ENCODE assay signal across 26 mouse cellular contexts in genomic region chr7:122740663-122741062, GRCm38 (mm10).
DNase-seq lines count a peak whose midpoint lies in the region; ATAC-seq and TF ChIP-seq lines count a peak whose summit lies in the region.
"Had no signal": no experiment of that assay in that cellular context is flagged by ENCODE, and none has a peak within 500 bp of the region (broad histone marks: within the 10 kb centered on the region; RNA-seq: fewer than 3 reads in every experiment).

No protein-coding gene starts in this region.

- H3K27ac ChIP-seq in forebrain, postnatal 0 days (ENCODE audit: low read depth, low read length) = no peak overlapping the region
- H3K27ac ChIP-seq in forebrain, embryonic 11.5 days (ENCODE audit: low read depth, low read length) = no peak overlapping the region
- H3K27ac ChIP-seq in midbrain, embryonic 11.5 days (ENCODE audit: low read depth, low read length) = no peak overlapping the region
- H3K27ac ChIP-seq in midbrain, embryonic 16.5 days (ENCODE audit: low read length) = no peak overlapping the region
- H3K27ac ChIP-seq in embryonic facial prominence, embryonic 10.5 days (replicated peaks) = no peak overlapping the region
- H3K27ac ChIP-seq: embryonic facial prominence, embryonic 12.5 days; embryonic facial prominence, embryonic 15.5 days; heart, adult 2 months; heart, embryonic 10.5 days; heart, embryonic 13.5 days; hindbrain, embryonic 14.5 days; hindbrain, postnatal 0 days had no signal

- peak; percentile 47 for DNase-seq in forebrain, postnatal 0 days
- no peak for DNase-seq in forebrain, embryonic 11.5 days (ENCODE audit: low spot score)
- no peak for DNase-seq in midbrain, embryonic 11.5 days (ENCODE audit: low spot score, missing footprints)
- peak; percentile 52 for DNase-seq in telencephalon, adult 2 months (ENCODE audit: low read depth, low spot score)
- no peak for DNase-seq in embryonic facial prominence, embryonic 10.5 days (ENCODE audit: low spot score)
- DNase-seq: adrenal gland, adult 2 months; adrenal gland, postnatal 14 days; cerebellum, adult 11-12 months; cerebellum, adult 8-10 months; cerebellum, postnatal 10 days; gastrocnemius, postnatal 10 days; gastrocnemius, postnatal 36 days; heart, adult 2 months; heart, postnatal 14 days; heart, postnatal 4 days had no signal

- no peaks in the 10 kb centered on the region for H3K36me3 ChIP-seq in forebrain, postnatal 0 days (ENCODE audit: insufficient read depth)
- H3K36me3 ChIP-seq in forebrain, embryonic 11.5 days (ENCODE audit: control insufficient read depth, insufficient read depth, low read length) = no peaks in the 10 kb centered on the region
- H3K36me3 ChIP-seq in midbrain, embryonic 11.5 days (ENCODE audit: control insufficient read depth, insufficient read depth, low read length) = no peaks in the 10 kb centered on the region
- no peaks in the 10 kb centered on the region for H3K36me3 ChIP-seq in midbrain, embryonic 16.5 days (ENCODE audit: control insufficient read depth, insufficient read depth, low read length)
- no peaks in the 10 kb centered on the region for H3K36me3 ChIP-seq in embryonic facial prominence, embryonic 10.5 days (replicated peaks)
- H3K36me3 ChIP-seq: embryonic facial prominence, embryonic 12.5 days; embryonic facial prominence, embryonic 15.5 days; heart, embryonic 10.5 days; heart, embryonic 13.5 days had no signal

- H3K9me3 ChIP-seq in forebrain, postnatal 0 days (ENCODE audit: low read length) = no peaks in the 10 kb centered on the region
- no peaks in the 10 kb centered on the region for H3K9me3 ChIP-seq in forebrain, embryonic 11.5 days (ENCODE audit: control insufficient read depth, low read length)
- H3K9me3 ChIP-seq in midbrain, embryonic 11.5 days (ENCODE audit: control insufficient read depth, low read length) = no peaks in the 10 kb centered on the region
- no peaks in the 10 kb centered on the region for H3K9me3 ChIP-seq in midbrain, embryonic 16.5 days (replicated peaks; ENCODE audit: control insufficient read depth, low read length, poor library complexity, severe bottlenecking)
- H3K9me3 ChIP-seq in embryonic facial prominence, embryonic 10.5 days = no peaks in the 10 kb centered on the region
- H3K9me3 ChIP-seq: embryonic facial prominence, embryonic 12.5 days; embryonic facial prominence, embryonic 15.5 days; heart, embryonic 10.5 days; heart, embryonic 13.5 days had no signal

- H3K9ac ChIP-seq in forebrain, postnatal 0 days = no peak overlapping the region
- no peak overlapping the region for H3K9ac ChIP-seq in forebrain, embryonic 11.5 days (ENCODE audit: low read length)
- H3K9ac ChIP-seq in midbrain, embryonic 11.5 days (ENCODE audit: low read length) = no peak overlapping the region
- no peak overlapping the region for H3K9ac ChIP-seq in midbrain, embryonic 16.5 days (ENCODE audit: low read depth, low read length)
- H3K9ac ChIP-seq: embryonic facial prominence, embryonic 12.5 days; embryonic facial prominence, embryonic 15.5 days; heart, embryonic 13.5 days; hindbrain, embryonic 14.5 days had no signal

- no peak overlapping the region for H3K4me3 ChIP-seq in forebrain, postnatal 0 days (ENCODE audit: low read depth, low read length)
- H3K4me3 ChIP-seq in forebrain, embryonic 11.5 days (ENCODE audit: low read depth, low read length) = no peak overlapping the region
- H3K4me3 ChIP-seq in midbrain, embryonic 11.5 days (ENCODE audit: low read depth, low read length) = no peak overlapping the region
- H3K4me3 ChIP-seq in midbrain, embryonic 16.5 days (ENCODE audit: low read depth, low read length) = no peak overlapping the region
- no peak overlapping the region for H3K4me3 ChIP-seq in embryonic facial prominence, embryonic 10.5 days
- H3K4me3 ChIP-seq: embryonic facial prominence, embryonic 12.5 days; embryonic facial prominence, embryonic 15.5 days; heart, adult 2 months; heart, embryonic 10.5 days; heart, embryonic 13.5 days had no signal

- ATAC-seq in forebrain, postnatal 0 days = peak; percentile 88
- no peak for ATAC-seq in forebrain, embryonic 11.5 days (replicated peaks; ENCODE audit: low FRiP score)
- ATAC-seq in midbrain, embryonic 11.5 days (ENCODE audit: low FRiP score) = peak; percentile 55; the same call in 1 of the 2 replicates
- no peak for ATAC-seq in midbrain, embryonic 16.5 days
- ATAC-seq: CD4-positive, CD25-positive, alpha-beta regulatory T cell, adult 4 months; forebrain, embryonic 14.5 days; hindbrain, postnatal 0 days; inflammation-experienced regulatory T-cells, adult 6 months; intestine, embryonic 16.5 days had no signal

- H3K27me3 ChIP-seq in forebrain, postnatal 0 days (ENCODE audit: insufficient read depth, low read length) = no peaks in the 10 kb centered on the region
- H3K27me3 ChIP-seq in forebrain, embryonic 11.5 days (ENCODE audit: control insufficient read depth, insufficient read depth, low read length) = no peaks in the 10 kb centered on the region
- H3K27me3 ChIP-seq in midbrain, embryonic 11.5 days (ENCODE audit: control insufficient read depth, insufficient read depth, low read length) = no peaks in the 10 kb centered on the region
- H3K27me3 ChIP-seq in midbrain, embryonic 16.5 days (ENCODE audit: control insufficient read depth, insufficient read depth, low read depth, low read length) = no peaks in the 10 kb centered on the region
- no peaks in the 10 kb centered on the region for H3K27me3 ChIP-seq in embryonic facial prominence, embryonic 10.5 days (replicated peaks; ENCODE audit: low read depth, poor library complexity, severe bottlenecking)
- H3K27me3 ChIP-seq: embryonic facial prominence, embryonic 12.5 days; embryonic facial prominence, embryonic 15.5 days; heart, embryonic 13.5 days had no signal

- H3K4me1 ChIP-seq in forebrain, postnatal 0 days (ENCODE audit: insufficient read depth) = no peaks in the 10 kb centered on the region
- H3K4me1 ChIP-seq in forebrain, embryonic 11.5 days (replicated peaks; ENCODE audit: control insufficient read depth, insufficient read depth, low read length) = no peaks in the 10 kb centered on the region
- H3K4me1 ChIP-seq in midbrain, embryonic 11.5 days (ENCODE audit: control insufficient read depth, insufficient read depth, low read length) = no peaks in the 10 kb centered on the region
- peaks cover 8% of the 10 kb centered on the region; the same call in 1 of the 2 replicates for H3K4me1 ChIP-seq in midbrain, embryonic 16.5 days (ENCODE audit: control insufficient read depth, insufficient read depth, low read length)
- H3K4me1 ChIP-seq in embryonic facial prominence, embryonic 10.5 days = no peaks in the 10 kb centered on the region
- H3K4me1 ChIP-seq: embryonic facial prominence, embryonic 12.5 days; embryonic facial prominence, embryonic 15.5 days; heart, embryonic 10.5 days; heart, embryonic 13.5 days had no signal

- H3K4me2 ChIP-seq in forebrain, postnatal 0 days (ENCODE audit: low read depth) = no peak overlapping the region
- H3K4me2 ChIP-seq in forebrain, embryonic 11.5 days (ENCODE audit: low read depth, low read length, severe bottlenecking) = no peak overlapping the region
- no peak overlapping the region for H3K4me2 ChIP-seq in midbrain, embryonic 11.5 days
- no peak overlapping the region for H3K4me2 ChIP-seq in midbrain, embryonic 16.5 days (ENCODE audit: low read length)
- H3K4me2 ChIP-seq: embryonic facial prominence, embryonic 12.5 days; embryonic facial prominence, embryonic 15.5 days; heart, embryonic 13.5 days; hindbrain, embryonic 14.5 days had no signal

- TF ChIP-seq CTCF in forebrain, postnatal 0 days (IDR thresholded peaks at IDR 0.05; ENCODE audit: low read depth) = no peak

- 58% methylated on average over 2 of the region's 2 CpGs for WGBS in forebrain, postnatal 0 days
- WGBS in forebrain, embryonic 11.5 days = 94% methylated on average over 2 of the region's 2 CpGs
- 73% methylated on average over 2 of the region's 2 CpGs for WGBS in midbrain, embryonic 11.5 days
- 76% methylated on average over 2 of the region's 2 CpGs for WGBS in midbrain, embryonic 16.5 days
- WGBS in embryonic facial prominence, embryonic 10.5 days = 92% methylated on average over 2 of the region's 2 CpGs

Comparison
In these comparisons a context has a peak if more than half of its experiments do, and no peak if none do; other contexts are left out.
1. ATAC-seq: peak in forebrain, postnatal 0 days (single experiment) and midbrain, embryonic 11.5 days (single experiment); none in forebrain, embryonic 11.5 days (single experiment) and midbrain, embryonic 16.5 days (single experiment).
2. DNase-seq: peak in forebrain, postnatal 0 days (single experiment) and telencephalon, adult 2 months (single experiment); none in forebrain, embryonic 11.5 days (single experiment), midbrain, embryonic 11.5 days (single experiment) and embryonic facial prominence, embryonic 10.5 days (single experiment).